Mouse (Mus musculus): Measurements from ENCODE around the gene Rabif. TPM values are rescaled to one million over a fixed set of nuclear protein-coding genes. Genes with fewer than 3 reads are reported as not detected.
A peak's percentile ranks its signal among the peaks of the same experiment; 100 is the strongest.
"Not testable (repeated sequence)": the region's sequence is repeated elsewhere in the genome, so short reads cannot be mapped to it uniquely, and the experiment has no call there.

Gene Rabif
- total RNA-seq, 1 experiment from 2014 or later: 16.9 TPM

DNA sequence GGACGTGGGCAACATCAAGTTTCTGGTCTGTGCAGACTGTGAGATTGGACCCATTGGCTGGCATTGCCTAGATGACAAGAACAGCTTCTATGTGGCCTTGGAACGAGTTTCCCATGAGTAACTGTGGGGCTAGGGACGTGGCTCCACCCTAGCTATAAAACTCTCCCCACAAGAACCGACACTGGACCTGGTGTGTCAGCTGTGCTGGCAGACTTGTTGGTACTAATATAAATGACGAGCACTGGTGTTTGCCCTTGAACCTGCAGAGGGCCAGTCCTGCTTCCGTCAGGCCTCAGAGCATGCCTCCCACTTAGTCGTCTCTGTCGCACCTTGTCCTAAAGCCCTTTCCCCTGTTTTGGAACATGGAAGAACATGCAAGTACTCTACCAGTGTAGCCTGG, 11.8 kb downstream of the Rabif start:
- no peak for ATAC-seq (ENCODE audit: extremely low read depth, insufficient number of reproducible peaks, low FRiP score, poor library complexity, severe bottlenecking)

DNA sequence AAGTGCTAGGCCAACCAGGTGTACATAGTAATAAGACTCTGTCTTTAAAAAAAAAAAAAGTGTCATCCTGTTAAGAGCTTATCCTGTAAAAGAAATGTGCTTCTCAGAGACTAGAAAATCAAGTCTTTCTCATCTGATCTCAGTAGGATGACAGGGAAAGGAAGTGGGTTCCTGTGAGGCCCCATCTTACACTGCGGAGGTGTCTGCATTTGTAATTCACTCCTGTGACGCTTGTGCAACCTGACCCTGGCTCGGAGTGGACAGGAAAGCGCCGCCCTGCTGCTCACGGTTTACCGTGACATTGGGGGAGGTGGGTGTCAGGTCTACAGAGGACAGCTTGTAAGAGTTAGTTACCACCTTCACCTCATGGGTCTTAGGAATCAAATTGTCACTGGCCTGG, 15.6 kb downstream of the Rabif start:
- 0 out of 2 replicates have a peak, but pooled peaks have one; percentile 18 for ATAC-seq (ENCODE audit: extremely low read depth, insufficient number of reproducible peaks, low FRiP score, poor library complexity, severe bottlenecking)

DNA sequence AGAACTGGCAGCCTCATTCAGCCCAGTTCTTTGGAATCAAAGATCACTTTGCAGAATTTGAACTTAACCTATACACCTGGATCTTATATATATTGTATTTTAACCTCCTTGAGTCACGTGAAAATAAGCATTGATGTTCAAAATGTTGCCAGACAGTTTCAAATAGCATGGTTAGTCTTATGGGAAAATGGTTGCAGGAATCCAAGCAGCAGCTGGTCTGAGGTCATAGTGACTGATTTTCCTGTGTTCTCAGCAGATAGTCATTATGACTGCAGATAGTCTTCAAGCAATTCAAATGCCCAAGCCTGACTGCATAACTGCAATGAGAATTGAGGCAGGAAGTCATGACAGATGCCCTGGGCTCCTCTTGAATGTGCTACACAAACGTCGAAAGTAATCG, 17.7 kb downstream of the Rabif start:
- no peak for ATAC-seq (ENCODE audit: extremely low read depth, insufficient number of reproducible peaks, low FRiP score, poor library complexity, severe bottlenecking)

DNA sequence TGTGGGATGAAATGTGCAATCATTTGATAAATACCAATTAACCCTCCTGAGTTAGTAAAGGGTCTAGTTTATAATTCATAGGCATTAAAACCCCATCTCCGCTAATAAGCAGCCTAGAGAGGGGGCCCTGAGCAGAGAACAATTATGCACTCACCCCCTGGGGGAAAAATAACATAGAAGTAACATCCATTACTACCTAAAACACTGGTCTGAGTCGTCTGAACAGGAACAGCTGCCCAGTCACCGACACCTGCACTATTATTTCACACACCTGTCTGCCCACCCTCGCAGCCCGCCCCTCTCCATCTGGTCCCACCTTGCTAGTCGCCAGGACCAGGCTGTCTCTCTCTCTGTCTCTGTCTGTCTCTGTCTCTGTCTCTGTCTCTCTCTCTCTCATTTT, 18.1 kb downstream of the Rabif start:
- no peak for ATAC-seq (ENCODE audit: extremely low read depth, insufficient number of reproducible peaks, low FRiP score, poor library complexity, severe bottlenecking)

DNA sequence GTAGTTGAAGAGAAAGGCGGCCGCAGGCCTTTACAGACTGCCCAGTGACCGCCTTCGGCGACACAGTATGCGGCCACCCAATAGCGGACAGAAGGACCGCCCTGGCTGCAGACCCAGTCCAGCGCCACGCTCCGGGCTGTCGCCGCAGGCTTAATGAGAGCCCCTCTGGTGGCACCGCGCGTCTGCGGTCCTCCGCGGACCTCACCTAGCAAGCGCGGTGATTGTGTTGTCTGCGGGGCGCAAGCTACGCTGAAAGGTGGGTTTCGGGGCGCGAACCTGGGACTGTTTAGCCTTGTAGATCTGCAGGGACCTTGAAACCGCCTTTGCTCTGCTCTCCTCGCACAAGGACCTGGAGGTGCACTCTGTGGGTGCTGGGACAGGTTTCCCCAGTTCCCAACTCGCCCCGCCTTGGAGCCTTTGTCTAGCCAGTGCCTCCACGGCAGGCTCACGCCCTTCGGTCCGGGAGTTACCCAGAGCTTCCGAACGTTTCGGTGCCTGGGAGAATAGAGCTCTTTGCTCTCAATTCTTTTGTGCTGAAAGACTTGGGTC, 18.9 kb downstream of the Rabif start:
- no peak for ATAC-seq (ENCODE audit: extremely low read depth, insufficient number of reproducible peaks, low FRiP score, poor library complexity, severe bottlenecking)

DNA sequence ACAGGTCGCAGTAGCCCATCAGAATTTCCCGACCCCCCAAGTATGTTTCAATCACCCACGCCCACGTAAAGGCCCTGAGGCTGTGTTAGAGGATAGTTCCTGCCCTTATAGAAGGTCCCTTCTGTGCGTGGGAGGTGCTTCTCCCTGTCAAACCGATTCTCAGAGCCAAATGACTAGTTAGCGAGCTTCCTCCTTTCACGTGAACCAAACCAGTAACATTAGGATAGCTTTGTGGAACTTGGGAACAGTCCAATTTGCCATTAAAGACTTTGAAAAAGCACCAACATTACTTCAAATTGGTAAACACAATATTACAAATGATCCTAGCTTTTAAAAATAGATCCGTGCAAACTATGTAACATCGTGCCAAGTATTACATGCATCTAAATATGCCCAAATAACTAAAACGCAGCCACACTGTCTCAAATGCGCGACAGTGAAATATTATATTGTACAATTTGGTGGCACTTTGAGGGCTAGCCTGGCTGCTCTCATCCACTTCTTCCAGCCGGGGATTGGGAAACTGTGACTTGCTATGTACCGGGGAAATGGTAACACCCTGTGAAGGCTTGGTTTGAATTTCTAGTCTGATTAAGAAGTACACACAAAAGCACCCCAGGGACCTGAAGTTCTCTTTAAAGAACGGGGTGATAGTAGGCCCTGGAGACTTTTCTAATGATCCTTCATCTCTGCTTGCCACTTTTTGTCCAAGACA, 19.6 kb downstream of the Rabif start:
- no peak for ATAC-seq (ENCODE audit: extremely low read depth, insufficient number of reproducible peaks, low FRiP score, poor library complexity, severe bottlenecking)

DNA sequence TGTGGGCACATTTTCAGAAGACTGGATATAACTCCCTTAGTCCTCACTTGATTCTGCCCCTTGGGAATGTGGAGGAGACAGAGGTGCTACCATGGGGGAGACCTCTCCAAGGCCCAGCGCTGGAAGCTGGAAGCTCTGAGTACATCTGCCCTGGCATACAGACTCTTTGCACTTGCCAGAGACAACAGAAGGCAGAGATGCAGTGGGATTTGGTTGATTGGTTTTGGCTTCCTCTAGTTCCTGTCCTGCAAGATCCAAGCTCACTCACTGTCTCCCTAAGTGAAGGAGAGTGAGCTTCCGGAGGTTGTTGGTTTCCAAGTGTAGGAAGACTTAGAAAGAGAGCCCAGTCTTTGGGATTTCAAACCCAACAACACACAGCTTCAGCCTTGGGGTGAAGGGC, 21.4 kb downstream of the Rabif start:
- ATAC-seq (ENCODE audit: extremely low read depth, insufficient number of reproducible peaks, low FRiP score, poor library complexity, severe bottlenecking): no peak

DNA sequence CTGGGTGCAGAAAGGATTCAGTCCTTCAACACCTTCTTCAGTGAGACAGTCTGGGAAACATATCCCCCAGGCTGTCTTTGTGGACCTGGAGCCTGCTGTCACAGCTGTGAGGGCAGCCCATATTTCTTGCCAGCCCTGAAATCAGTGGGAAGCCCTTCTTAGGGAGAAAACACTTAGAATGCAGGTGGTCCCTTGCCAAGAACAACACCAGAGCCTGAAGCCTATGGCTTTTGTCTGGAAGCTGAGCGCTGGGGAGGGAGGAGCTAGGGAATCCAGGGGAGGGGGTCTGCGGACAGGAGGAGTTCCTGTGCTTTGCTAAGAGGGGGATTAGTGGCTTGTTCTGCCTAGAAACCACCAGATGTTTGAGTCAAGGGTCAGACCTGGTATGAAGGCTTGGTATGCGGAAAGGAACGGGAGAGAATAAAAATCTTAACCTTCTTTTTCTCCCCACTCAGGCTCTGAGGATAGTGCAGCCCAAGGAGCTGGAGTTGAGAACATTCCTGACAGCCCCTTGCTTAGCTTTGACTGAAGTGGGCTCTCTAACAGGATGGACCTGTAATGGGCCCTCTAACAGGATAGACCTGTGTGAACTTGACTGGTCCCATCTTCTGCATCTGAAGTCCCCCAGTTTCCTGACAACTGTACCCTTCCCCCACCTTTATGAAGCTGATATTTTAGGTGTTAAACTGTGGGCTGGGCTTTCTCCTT, 22.2 kb downstream of the Rabif start:
- no peak for ATAC-seq (ENCODE audit: extremely low read depth, insufficient number of reproducible peaks, low FRiP score, poor library complexity, severe bottlenecking)

DNA sequence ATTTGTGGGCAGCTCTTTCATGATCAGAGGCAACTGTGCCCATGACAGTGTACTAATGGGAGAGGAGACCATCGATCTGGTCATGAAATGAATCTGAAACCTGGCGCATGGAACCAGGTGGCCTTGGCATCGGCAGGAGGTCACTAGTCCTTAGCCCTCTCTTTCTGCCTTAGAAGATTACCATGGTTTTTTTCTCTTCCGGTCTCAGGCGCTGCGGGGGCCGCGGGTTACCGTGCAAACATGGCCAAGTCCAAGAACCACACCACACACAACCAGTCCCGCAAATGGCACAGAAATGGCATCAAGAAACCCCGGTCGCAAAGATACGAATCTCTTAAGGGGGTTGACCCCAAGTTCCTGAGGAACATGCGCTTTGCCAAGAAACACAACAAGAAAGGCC, 23.4 kb downstream of the Rabif start:
- ATAC-seq (ENCODE audit: extremely low read depth, insufficient number of reproducible peaks, low FRiP score, poor library complexity, severe bottlenecking): not testable (repeated sequence)

DNA sequence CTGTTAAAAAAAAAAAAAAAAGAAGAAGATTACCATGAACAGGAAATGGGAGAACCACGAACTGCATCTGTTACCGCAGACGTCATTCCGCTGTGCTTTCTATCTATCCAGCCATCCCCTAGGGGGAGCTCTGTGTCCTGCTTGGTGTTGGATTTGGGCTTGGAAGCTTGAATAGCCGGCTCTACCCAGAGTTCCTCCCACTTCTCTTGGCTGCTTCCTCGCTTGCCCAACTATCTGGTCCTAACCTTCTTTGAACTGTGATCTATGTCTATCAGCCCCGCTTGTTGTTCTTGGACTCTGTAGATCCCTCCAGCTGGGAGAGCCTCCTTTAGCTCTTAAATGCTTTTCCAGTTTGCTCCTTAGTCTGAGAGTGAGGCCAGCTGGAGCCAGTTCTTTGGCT, 24.2 kb downstream of the Rabif start:
- peak; percentile 76 for ATAC-seq (ENCODE audit: extremely low read depth, insufficient number of reproducible peaks, low FRiP score, poor library complexity, severe bottlenecking)

DNA sequence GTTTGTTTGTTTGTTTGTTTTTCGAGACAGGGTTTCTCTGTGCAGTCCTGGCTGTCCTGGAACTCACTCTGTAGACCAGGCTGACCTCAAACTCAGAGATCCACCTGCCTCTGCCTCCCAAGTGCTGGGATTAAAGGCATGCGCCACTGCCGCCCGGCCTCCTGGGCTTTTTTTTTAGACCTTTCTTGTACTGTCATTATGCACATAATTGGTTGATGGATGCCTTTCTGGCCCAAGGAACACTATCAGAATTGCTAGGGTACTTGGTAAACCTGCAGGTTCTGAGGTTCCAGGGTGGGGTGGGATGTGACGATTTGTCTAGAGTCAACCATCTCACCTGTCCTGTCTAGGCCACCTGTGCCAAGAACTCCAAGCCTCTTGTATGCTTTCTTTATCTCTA, 24.8 kb downstream of the Rabif start:
- ATAC-seq (ENCODE audit: extremely low read depth, insufficient number of reproducible peaks, low FRiP score, poor library complexity, severe bottlenecking): not testable (repeated sequence)

DNA sequence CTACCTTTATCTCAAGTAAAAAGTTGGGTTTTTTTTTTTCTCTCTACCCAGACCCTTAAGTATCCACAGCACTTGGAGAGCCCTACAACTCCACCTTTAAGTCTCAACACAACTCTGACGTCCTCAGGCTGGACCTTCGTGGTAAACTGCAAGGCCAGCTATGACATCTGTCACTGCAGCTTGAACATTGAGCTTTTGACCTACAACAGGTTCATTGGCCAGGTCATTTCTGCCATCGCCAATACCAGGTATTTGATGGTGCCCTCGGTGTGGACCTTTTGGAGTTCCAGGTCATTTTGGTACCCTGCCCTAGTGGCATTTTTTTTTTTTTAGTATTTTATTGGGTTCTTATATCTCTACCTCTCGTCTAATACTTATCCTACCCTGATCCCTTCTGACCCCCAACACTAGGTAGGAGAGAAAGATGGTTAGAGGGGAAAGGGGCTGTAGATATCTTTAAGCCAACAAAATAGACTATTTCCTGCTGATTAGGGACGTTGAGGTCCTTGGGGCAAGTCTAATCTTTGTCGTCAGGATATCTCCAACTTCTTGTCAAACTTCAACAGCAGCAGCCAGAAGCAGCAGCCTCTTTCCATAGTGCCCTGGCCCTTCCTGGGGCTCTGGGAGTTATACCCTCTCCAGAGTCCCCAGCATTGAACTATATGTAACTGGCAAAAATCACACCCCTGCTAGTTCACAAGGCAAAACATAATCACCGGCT, 25.7 kb downstream of the Rabif start:
- ATAC-seq (ENCODE audit: extremely low read depth, insufficient number of reproducible peaks, low FRiP score, poor library complexity, severe bottlenecking): no peak

DNA sequence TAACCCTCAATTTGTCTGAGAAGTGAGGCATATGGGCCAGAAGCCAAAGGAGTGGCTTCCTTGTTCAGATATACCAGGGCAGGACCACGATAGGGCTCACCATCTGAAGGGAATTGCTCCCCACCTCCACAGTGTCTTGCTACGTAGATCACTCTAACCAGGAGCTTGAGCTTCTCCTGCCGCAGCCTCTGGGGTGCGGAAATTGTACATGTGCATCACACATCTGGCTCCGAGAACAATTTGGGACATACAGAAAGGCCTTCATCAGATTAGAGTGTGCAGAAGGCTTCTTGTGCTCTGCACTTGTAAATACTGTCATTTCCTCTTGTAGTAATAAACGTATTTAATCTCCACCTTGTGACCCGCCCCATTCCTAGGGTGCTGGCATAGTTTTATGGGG, 26.7 kb downstream of the Rabif start:
- ATAC-seq (ENCODE audit: extremely low read depth, insufficient number of reproducible peaks, low FRiP score, poor library complexity, severe bottlenecking): no peak

DNA sequence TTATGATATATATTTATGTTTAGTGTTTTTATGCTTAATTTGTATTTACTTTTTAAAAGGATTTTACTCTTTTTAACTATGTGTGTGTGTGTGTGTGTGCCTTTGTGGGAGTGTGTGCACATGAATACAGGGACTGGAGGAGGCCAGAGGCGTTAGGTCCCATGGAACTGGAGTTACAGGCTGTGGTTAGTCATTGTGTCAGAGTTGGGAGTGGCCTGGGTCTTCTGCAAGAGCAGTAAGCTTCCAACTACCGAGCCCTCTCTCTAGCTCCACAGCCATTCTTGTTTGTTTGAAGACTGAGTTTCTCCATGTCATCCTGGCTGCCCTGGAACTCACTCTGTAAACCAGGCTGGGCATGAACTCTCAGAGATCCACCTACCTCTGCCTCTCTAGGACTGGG, 27.9 kb downstream of the Rabif start:
- no peak for ATAC-seq (ENCODE audit: extremely low read depth, insufficient number of reproducible peaks, low FRiP score, poor library complexity, severe bottlenecking)

DNA sequence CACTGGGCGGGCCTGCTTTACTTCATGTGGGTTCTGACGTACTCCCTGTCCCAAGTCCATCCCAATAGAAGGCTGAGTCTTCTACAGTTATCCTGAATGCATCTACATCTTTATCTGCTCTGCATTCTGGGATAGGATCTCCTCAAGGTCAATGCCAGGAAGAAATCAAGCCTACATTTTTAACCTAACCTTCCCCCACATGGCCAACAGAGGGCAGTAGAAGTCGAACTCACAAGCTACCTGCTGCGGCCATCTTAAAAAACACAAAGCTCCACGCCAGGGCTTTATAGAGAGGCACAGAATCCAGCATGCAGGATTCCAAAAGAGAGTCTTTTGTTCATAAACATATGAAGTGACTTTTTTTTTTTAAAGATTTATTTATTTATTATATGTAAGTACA, 30.0 kb downstream of the Rabif start:
- ATAC-seq (ENCODE audit: extremely low read depth, insufficient number of reproducible peaks, low FRiP score, poor library complexity, severe bottlenecking): peak; percentile 66; the same call in 1 of the 2 replicates

DNA sequence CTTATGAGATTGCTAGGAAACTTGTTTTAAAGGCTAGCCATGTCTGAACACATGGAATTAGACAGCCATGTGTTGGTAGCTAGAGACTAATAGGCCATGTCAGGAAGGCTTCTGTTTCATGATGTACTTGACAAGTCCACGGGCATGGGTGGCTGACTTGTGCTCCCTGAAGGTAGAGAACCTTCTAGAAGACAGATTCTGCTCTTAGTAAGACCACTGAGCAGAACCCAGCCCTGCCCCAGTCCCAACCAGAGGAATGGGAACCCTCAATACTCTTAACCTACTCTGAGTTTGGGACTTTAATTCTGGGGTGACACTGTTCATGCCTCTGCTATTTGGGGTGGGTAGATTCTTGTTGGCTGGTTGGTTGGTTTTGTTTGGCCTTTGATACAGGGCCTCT, 30.6 kb downstream of the Rabif start:
- ATAC-seq (ENCODE audit: extremely low read depth, insufficient number of reproducible peaks, low FRiP score, poor library complexity, severe bottlenecking): no peak

DNA sequence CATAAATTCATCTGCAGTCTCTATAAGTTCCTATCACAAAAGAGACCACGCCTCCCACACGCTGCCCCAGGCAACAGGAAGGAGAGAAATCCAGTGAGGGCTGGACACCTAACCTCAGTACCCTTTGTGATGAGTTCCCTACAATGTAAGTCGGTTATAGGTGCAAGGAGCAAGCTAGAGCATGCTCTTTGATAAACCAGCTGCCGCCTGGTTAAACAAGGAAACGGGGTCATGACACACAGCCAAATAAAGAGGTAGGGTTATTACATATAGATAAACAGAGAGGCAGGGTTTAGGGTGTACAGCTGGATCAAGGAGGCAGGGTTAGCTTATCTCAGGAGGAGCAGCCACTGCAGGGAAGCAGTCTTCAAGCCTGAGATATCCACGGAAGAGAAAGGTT, 32.3 kb downstream of the Rabif start:
- ATAC-seq (ENCODE audit: extremely low read depth, insufficient number of reproducible peaks, low FRiP score, poor library complexity, severe bottlenecking): no peak

DNA sequence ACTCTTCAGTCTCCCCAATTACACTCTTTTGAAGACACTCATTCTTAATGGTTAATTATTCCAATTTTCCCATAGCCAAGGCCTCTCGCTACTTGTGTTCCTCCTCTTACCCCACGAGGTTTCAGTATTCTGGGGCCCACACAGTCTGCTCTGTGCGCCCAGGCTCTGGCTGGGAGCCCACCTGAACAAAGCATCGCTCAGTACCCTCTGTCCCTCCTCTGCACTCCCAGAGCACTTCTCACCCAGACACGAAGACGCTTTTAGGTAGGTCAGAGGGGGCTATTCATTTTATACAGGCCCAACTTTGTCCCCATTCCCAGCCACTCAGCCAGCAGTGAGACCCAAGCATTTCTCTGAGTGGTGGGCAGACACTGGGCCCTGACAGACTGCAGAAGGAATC, 36.2 kb downstream of the Rabif start:
- no peak for ATAC-seq (ENCODE audit: extremely low read depth, insufficient number of reproducible peaks, low FRiP score, poor library complexity, severe bottlenecking)

DNA sequence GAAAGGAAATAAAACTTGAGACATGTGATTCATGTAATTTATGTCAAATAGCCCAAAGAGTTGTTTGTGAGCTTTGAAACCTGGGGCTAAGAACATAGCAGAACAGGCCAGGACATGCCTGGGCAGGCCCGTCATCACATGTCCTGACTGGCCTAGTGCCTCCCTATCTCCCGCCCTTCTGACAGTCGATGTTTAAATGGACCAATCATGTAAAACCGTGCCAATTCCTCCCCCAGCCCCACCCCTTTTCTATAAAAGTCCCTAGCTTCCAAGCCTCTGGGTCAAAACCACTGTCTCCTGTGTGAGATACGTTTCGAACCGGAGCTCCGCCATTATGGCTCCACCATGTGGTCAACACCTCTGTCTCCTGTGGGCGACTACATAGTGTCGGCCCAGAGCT, 39.3 kb downstream of the Rabif start:
- not testable (repeated sequence) for ATAC-seq (ENCODE audit: extremely low read depth, insufficient number of reproducible peaks, low FRiP score, poor library complexity, severe bottlenecking)

DNA sequence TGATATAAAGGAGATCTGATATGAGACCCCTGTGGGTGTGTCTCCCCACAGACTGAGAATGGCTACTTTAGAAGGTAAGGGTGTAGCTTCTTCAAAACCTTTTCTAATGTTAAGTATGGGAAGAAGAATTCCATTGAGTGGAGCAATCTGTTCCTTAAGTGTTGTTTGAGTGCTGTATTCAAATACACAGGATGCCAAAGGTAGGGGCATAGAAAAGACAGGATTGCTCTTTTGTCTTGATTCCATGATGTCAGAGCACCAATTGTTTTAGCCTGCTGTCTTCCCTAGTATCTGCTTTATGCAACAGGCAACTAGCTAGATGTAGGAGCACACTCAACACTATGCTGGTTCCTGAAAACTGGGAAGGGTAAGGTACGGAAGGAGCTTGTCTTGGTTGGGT, 40.6 kb downstream of the Rabif start:
- ATAC-seq (ENCODE audit: extremely low read depth, insufficient number of reproducible peaks, low FRiP score, poor library complexity, severe bottlenecking): no peak

All from neutrophil, adult 5-6 weeks (primary cell).